Mouse (Mus musculus): Measurements from ENCODE around the gene Irgq.

- TF ChIP-seq HCFC1 (IDR thresholded peaks at IDR 0.05; ENCODE audit: borderline replicate concordance, insufficient read depth, low read length): no peak
- no peak for TF ChIP-seq ZC3H11A (IDR thresholded peaks at IDR 0.05; ENCODE audit: borderline replicate concordance, low read depth, low read length)
- no peak for TF ChIP-seq MAFK (IDR thresholded peaks at IDR 0.05; ENCODE audit: insufficient read depth, low read depth, low read length)
- TF ChIP-seq ZNF384 (IDR thresholded peaks at IDR 0.05; ENCODE audit: low read depth, low read length): no peak
- TF ChIP-seq CHD2 (IDR thresholded peaks at IDR 0.05; ENCODE audit: low read depth, low read length): no peak
Observed at GRCm38 (mm10) chr7:24555786-24556185, 25.3 kb downstream of the Irgq start.

Data from ES-E14 (cell line).